Mouse (Mus musculus): Measurements from ENCODE around the gene Mkrn3. TPM values are rescaled to one million over a fixed set of nuclear protein-coding genes. Genes with fewer than 3 reads are reported as not detected.
A peak's percentile ranks its signal among the peaks of the same experiment; 100 is the strongest.

The Mkrn3 gene
- 39.5 and 42.4 TPM in 2 replicates for total RNA-seq (2014; rRNA removed)
- polyA plus RNA-seq (2015; fragmentation: Nextera tagmentation; extraction: Ambion mirVana) = 30.9 and 31.5 TPM in 2 replicates

GRCm38 (mm10) chr7:62419493-62420360 lies at the start of gene Mkrn3:
Mkrn3 (minus strand) TSS chr7:62420139.
- H3K4me1 ChIP-seq (ENCODE audit: insufficient read depth, low read length) = no peaks in the 10 kb centered on the region
- peaks cover 2% of the 10 kb centered on the region; the same call in 1 of the 2 replicates for H3K9me3 ChIP-seq (ENCODE audit: low read length)
- WGBS = 28% methylated on average over 47 of the region's 49 CpGs
- H3K4me2 ChIP-seq (ENCODE audit: low read depth, low read length, poor library complexity, severe bottlenecking) = peak within 1 kb of the TSS; percentile 63
- DNase-seq (ENCODE audit: low spot score) (peak; percentile 94), ATAC-seq (ENCODE audit: low FRiP score) (peak; percentile 93)
- H3K4me3 ChIP-seq (ENCODE audit: low read depth, low read length) = peak within 1 kb of the TSS; percentile 55
- no peaks in the 10 kb centered on the region for H3K27me3 ChIP-seq (ENCODE audit: insufficient read depth, low read length)
- H3K9ac ChIP-seq (replicated peaks; ENCODE audit: low read length, poor library complexity, severe bottlenecking) = peak within 1 kb of the TSS; percentile 73
- H3K36me3 ChIP-seq (ENCODE audit: insufficient read depth, low read length) = no peaks in the 10 kb centered on the region
- peak within 1 kb of the TSS; percentile 84 for H3K27ac ChIP-seq (ENCODE audit: low read depth, low read length)
- no peak for TF ChIP-seq CTCF (IDR thresholded peaks at IDR 0.05)

DNA sequence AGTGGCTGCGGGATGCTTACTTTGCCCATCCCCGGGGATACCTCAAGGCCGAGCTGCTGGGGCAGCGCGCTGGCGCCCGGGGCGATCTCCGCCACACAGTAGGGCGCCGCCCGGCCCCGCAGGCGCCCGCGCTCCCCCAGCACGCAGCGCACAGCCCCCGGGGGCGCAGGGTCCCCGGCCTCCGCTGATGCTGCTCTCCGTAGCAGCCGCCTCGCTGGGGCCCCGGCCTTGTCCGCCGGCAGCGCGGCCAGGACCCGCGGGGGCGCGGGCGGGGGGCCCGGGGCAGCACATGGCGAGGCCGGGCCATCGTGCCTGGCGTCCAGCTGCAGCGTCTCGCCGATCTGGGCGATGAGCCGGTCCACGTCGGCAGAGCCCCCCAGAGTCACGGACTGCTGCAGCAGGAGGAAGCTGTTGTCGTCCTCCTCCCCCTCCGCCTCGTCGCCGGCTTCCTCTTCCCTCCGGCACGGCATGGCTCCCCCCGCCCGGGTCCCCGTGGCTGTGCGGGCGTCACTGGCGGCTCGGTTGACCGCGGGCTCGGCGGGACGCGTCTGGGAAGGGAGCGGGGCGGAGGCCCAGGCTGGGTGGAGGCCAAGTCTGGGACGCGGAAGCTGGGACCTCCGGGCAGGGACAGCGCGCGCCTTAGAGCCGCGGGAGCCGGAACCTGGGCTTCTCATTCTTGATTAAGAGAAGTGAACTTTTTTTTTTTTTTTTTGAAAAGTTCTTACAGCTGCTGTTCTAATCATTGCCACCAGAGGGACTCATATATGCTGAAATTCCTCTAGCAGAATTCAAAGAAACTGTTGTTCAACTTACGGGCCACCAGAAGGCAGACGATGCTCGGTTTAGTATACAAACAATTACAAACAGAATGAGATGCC lies 44.2 kb upstream of the Mkrn3 start, which contains the start of gene Peg12:
Gene Peg12, minus strand, starts transcription at position 633 of the 878 bp plus-strand sequence.
- peaks cover 4% of the 10 kb centered on the region; the same call in 1 of the 2 replicates for H3K9me3 ChIP-seq (ENCODE audit: low read length)
- no peaks in the 10 kb centered on the region for H3K27me3 ChIP-seq (ENCODE audit: insufficient read depth, low read length)
- 0 out of 2 replicates have a peak within 1 kb of the TSS, but pooled peaks have one; percentile 6 for H3K27ac ChIP-seq (ENCODE audit: low read depth, low read length)
- H3K4me3 ChIP-seq (ENCODE audit: low read depth, low read length) = peak within 1 kb of the TSS; percentile 50
- peak; percentile 70 for ATAC-seq (ENCODE audit: low FRiP score)
- 23% methylated on average over 76 of the region's 82 CpGs for WGBS
- no peaks in the 10 kb centered on the region for H3K4me1 ChIP-seq (ENCODE audit: insufficient read depth, low read length)
- H3K9ac ChIP-seq (replicated peaks; ENCODE audit: low read length, poor library complexity, severe bottlenecking) = peak within 1 kb of the TSS; percentile 26; the same call in 1 of the 2 replicates
- TF ChIP-seq CTCF (IDR thresholded peaks at IDR 0.05) = peak; percentile 75
- DNase-seq (ENCODE audit: low spot score) = peak; percentile 78
- peak within 1 kb of the TSS; percentile 85 for H3K4me2 ChIP-seq (ENCODE audit: low read depth, low read length, poor library complexity, severe bottlenecking)
- no peaks in the 10 kb centered on the region for H3K36me3 ChIP-seq (ENCODE audit: insufficient read depth, low read length)

GRCm38 (mm10) chr7:62463007-62463877 lies 43.3 kb upstream of the Mkrn3 start:
- no peaks in the 10 kb centered on the region for H3K36me3 ChIP-seq (ENCODE audit: insufficient read depth, low read length)
- peak overlapping the region; percentile 26; the same call in 1 of the 2 replicates for H3K9ac ChIP-seq (replicated peaks; ENCODE audit: low read length, poor library complexity, severe bottlenecking)
- no peak for TF ChIP-seq CTCF (IDR thresholded peaks at IDR 0.05)
- peaks cover 4% of the 10 kb centered on the region; the same call in 1 of the 2 replicates for H3K9me3 ChIP-seq (ENCODE audit: low read length)
- 0 out of 2 replicates have a peak overlapping the region, but pooled peaks have one; percentile 6 for H3K27ac ChIP-seq (ENCODE audit: low read depth, low read length)
- WGBS = 30% methylated on average over 53 of the region's 55 CpGs
- peak overlapping the region; percentile 50 for H3K4me3 ChIP-seq (ENCODE audit: low read depth, low read length)
- ATAC-seq (ENCODE audit: low FRiP score) (peak; percentile 64), DNase-seq (ENCODE audit: low spot score) (peak; percentile 15)
- peak overlapping the region; percentile 85 for H3K4me2 ChIP-seq (ENCODE audit: low read depth, low read length, poor library complexity, severe bottlenecking)
- no peaks in the 10 kb centered on the region for H3K4me1 ChIP-seq (ENCODE audit: insufficient read depth, low read length)
- no peaks in the 10 kb centered on the region for H3K27me3 ChIP-seq (ENCODE audit: insufficient read depth, low read length)

GRCm38 (mm10) chr7:62462229-62463006 lies 42.5 kb upstream of the Mkrn3 start:
- peaks cover 4% of the 10 kb centered on the region; the same call in 1 of the 2 replicates for H3K9me3 ChIP-seq (ENCODE audit: low read length)
- WGBS = 32% methylated on average over 13 of the region's 13 CpGs
- no peak overlapping the region for H3K9ac ChIP-seq (replicated peaks; ENCODE audit: low read length, poor library complexity, severe bottlenecking)
- H3K4me3 ChIP-seq (ENCODE audit: low read depth, low read length) = peak overlapping the region; percentile 50
- H3K36me3 ChIP-seq (ENCODE audit: insufficient read depth, low read length) = no peaks in the 10 kb centered on the region
- no peaks in the 10 kb centered on the region for H3K4me1 ChIP-seq (ENCODE audit: insufficient read depth, low read length)
- no peak for TF ChIP-seq CTCF (IDR thresholded peaks at IDR 0.05)
- H3K27ac ChIP-seq (ENCODE audit: low read depth, low read length) = no peak overlapping the region
- DNase-seq (ENCODE audit: low spot score) (peak; percentile 1), ATAC-seq (ENCODE audit: low FRiP score) (peak; percentile 36; the same call in 1 of the 2 replicates)
- peak overlapping the region; percentile 85 for H3K4me2 ChIP-seq (ENCODE audit: low read depth, low read length, poor library complexity, severe bottlenecking)
- no peaks in the 10 kb centered on the region for H3K27me3 ChIP-seq (ENCODE audit: insufficient read depth, low read length)

Measured in midbrain, postnatal 0 days (tissue).